9 mouse cellular contexts compared by ENCODE assay signal in the genomic region with DNA sequence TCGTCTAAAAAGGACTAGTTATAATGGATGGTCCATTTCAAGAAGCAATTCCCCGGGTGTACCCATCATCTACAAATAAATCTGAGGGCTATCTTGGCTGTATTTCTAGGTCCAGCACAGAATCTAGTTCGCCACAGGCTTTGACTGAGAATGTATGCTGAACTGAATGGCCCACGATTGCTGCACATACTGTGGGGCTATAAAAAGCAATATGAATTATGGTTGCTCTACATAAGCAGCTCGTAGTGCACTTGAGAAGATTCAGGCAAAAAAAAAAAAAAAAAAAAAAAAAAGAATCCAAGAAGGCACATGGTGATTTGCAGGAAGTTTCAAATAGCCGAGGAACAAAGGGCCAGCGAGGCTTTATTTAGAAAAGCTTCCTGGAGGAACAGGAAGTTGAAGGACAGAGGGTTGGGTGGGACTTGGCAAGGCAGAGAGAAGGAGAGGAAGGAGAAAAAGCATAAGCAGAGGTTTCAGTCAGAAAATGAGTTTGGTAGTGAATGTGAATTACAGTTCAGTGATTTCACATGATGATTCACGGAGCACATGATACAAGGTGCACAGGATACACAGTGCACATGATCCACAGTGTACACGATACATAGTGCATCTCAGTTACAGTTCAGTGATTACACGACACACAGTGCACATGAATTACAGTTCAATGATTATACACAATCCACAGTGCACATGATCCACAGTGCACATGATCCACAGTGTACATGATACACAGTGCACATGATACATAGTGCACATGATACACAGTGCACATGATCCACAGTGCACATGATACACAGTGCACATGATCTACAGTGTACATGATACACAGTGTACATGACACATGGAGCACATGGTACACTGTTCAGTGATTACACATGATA.
DNase-seq lines count a peak whose midpoint lies in the region; ATAC-seq and TF ChIP-seq lines count a peak whose summit lies in the region.
"Had no signal": no experiment of that assay in that cellular context is flagged by ENCODE, and none has a peak within 500 bp of the region (broad histone marks: within the 10 kb centered on the region; RNA-seq: fewer than 3 reads in every experiment).

No protein-coding gene starts in this region.

- no peaks in the 10 kb centered on the region for H3K4me1 ChIP-seq in liver, postnatal 0 days (ENCODE audit: insufficient read depth)
- H3K4me1 ChIP-seq in liver, embryonic 12.5 days: 0 out of 2 replicates have a peak, but pooled peaks cover 2% of the 10 kb centered on the region
- H3K4me1 ChIP-seq in kidney, postnatal 0 days (replicated peaks; ENCODE audit: insufficient read depth, low read length): no peaks in the 10 kb centered on the region
- H3K4me1 ChIP-seq: liver, embryonic 15.5 days had no signal

- no peak overlapping the region for H3K9ac ChIP-seq in liver, postnatal 0 days (replicated peaks)
- H3K9ac ChIP-seq in liver, embryonic 12.5 days: no peak overlapping the region
- no peak overlapping the region for H3K9ac ChIP-seq in kidney, postnatal 0 days (ENCODE audit: low read depth, low read length)
- H3K9ac ChIP-seq: liver, embryonic 15.5 days had no signal

- TF ChIP-seq EP300 in liver, postnatal 0 days (IDR thresholded peaks at IDR 0.05; ENCODE audit: low read depth): 0 out of 2 replicates have a peak, but pooled peaks have one; percentile 15

- no peak for ATAC-seq in CD4-positive, CD25-positive, alpha-beta regulatory T cell, adult 4 months
- ATAC-seq in liver, postnatal 0 days: no peak
- ATAC-seq in liver, embryonic 12.5 days: no peak
- ATAC-seq in kidney, postnatal 0 days (replicated peaks; ENCODE audit: low FRiP score, low read depth): no peak
- no peak for ATAC-seq in erythroid progenitor cell, adult 5-6 weeks (replicated peaks; ENCODE audit: low FRiP score, poor library complexity, severe bottlenecking)

- peaks cover 5% of the 10 kb centered on the region; the same call in 1 of the 2 replicates for H3K9me3 ChIP-seq in liver, postnatal 0 days (ENCODE audit: low read length)
- H3K9me3 ChIP-seq in liver, embryonic 12.5 days (replicated peaks): peaks cover 11% of the 10 kb centered on the region
- H3K9me3 ChIP-seq in kidney, postnatal 0 days (replicated peaks; ENCODE audit: low read length): peaks cover 5% of the 10 kb centered on the region; the same call in 1 of the 2 replicates
- H3K9me3 ChIP-seq: liver, embryonic 15.5 days had no signal

- H3K36me3 ChIP-seq in liver, postnatal 0 days (replicated peaks; ENCODE audit: insufficient read depth, low read length): no peaks in the 10 kb centered on the region
- H3K36me3 ChIP-seq in liver, embryonic 12.5 days: no peaks in the 10 kb centered on the region
- H3K36me3 ChIP-seq in kidney, postnatal 0 days (ENCODE audit: insufficient read depth, low read length): no peaks in the 10 kb centered on the region
- H3K36me3 ChIP-seq: liver, embryonic 15.5 days had no signal

- no peak for TF ChIP-seq CTCF in liver, postnatal 0 days (IDR thresholded peaks at IDR 0.05; ENCODE audit: low read depth)
- no peak for TF ChIP-seq CTCF in kidney, postnatal 0 days (IDR thresholded peaks at IDR 0.05; ENCODE audit: low read depth)

- WGBS in liver, postnatal 0 days (ENCODE audit: insufficient replicate concordance): 58% methylated on average over 10 of the region's 10 CpGs
- WGBS in liver, embryonic 12.5 days (ENCODE audit: insufficient replicate concordance): 64% methylated on average over 10 of the region's 10 CpGs
- WGBS in kidney, postnatal 0 days: 56% methylated on average over 10 of the region's 10 CpGs

- no peak overlapping the region for H3K27ac ChIP-seq in liver, postnatal 0 days (ENCODE audit: low read depth)
- H3K27ac ChIP-seq in liver, embryonic 12.5 days: no peak overlapping the region
- H3K27ac ChIP-seq in kidney, postnatal 0 days: no peak overlapping the region
- H3K27ac ChIP-seq: liver, embryonic 15.5 days had no signal

- no peak overlapping the region for H3K4me3 ChIP-seq in liver, postnatal 0 days (ENCODE audit: low read depth, low read length)
- no peak overlapping the region for H3K4me3 ChIP-seq in liver, embryonic 12.5 days
- H3K4me3 ChIP-seq in kidney, postnatal 0 days (replicated peaks; ENCODE audit: low read depth, low read length): no peak overlapping the region
- H3K4me3 ChIP-seq: liver, embryonic 15.5 days had no signal

- no peak overlapping the region for H3K4me2 ChIP-seq in liver, postnatal 0 days (ENCODE audit: low read depth, low read length)
- no peak overlapping the region for H3K4me2 ChIP-seq in liver, embryonic 12.5 days
- no peak overlapping the region for H3K4me2 ChIP-seq in kidney, postnatal 0 days (ENCODE audit: low read length)
- H3K4me2 ChIP-seq: liver, embryonic 15.5 days had no signal

- peak; percentile 11 for DNase-seq in CD4-positive, CD25-positive, alpha-beta regulatory T cell, adult 2 months (ENCODE audit: low read depth, low spot score)
- DNase-seq in liver, postnatal 0 days: no peak
- DNase-seq in kidney, postnatal 0 days (ENCODE audit: low spot score): peak; percentile 81
- peak; percentile 49 for DNase-seq in naive thymus-derived CD4-positive, alpha-beta T cell, adult 2 months (ENCODE audit: low read depth)
- no peak for DNase-seq in Muller cell, postnatal 12 days (ENCODE audit: inconsistent ontology term)

- no peaks in the 10 kb centered on the region for H3K27me3 ChIP-seq in liver, postnatal 0 days (ENCODE audit: insufficient read depth, low read length)
- H3K27me3 ChIP-seq in liver, embryonic 12.5 days (replicated peaks): no peaks in the 10 kb centered on the region
- no peaks in the 10 kb centered on the region for H3K27me3 ChIP-seq in kidney, postnatal 0 days (ENCODE audit: insufficient read depth, low read length)
- H3K27me3 ChIP-seq: liver, embryonic 15.5 days had no signal

Comparison
In these comparisons a context has a peak if more than half of its experiments do, and no peak if none do; other contexts are left out.
1. DNase-seq: peak in CD4-positive, CD25-positive, alpha-beta regulatory T cell, adult 2 months (single experiment), kidney, postnatal 0 days (single experiment) and naive thymus-derived CD4-positive, alpha-beta T cell, adult 2 months (single experiment); none in liver, postnatal 0 days (single experiment) and Muller cell, postnatal 12 days (single experiment).